Mouse (Mus musculus): ENCODE results near the gene Noc4l.

Gene Noc4l

DNA sequence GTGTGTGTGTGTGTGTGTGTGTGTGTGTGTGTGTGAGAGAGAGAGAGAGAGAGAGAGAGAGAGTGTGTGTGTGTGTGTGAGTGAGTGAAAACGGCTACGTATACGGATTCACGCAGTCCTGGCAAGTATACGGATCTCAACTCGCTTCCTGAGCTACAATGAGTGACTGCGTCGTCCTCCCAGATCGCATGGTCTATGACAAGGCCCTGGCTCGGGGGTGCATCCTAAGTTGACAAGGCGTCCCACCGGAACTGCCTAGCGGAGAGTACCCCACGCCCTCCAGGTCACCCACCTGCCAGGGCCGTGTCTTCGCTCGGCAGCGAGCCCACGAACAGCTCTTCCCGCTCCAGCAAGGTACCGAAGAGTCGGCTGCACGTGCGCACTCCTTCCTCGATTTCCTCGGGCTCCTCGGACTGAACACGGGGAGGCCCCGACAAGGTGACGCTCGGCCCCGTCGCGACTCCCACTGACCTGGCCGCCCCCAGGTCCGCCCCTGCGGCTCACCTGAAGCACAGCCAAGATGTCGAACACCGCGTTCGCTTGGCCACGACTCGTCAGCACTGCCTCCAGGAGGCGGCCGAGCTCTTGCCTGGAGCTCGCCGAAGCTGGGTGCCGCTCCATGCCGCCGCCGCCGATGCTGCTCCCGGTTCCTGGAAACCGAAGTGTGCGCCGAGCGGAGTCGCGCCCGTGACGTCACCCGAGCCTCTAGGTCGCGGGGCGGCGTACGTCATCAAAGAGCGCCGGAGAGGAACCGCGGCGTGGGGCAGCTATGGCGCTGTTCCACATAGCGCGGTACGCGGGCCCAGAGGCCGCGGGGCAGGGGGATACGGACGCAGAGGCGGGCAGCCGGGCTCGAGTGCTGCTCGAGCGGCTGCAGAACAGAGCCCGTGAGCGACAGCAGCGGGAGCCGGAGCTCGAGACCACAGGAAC, at the start of gene Noc4l, which contains the start of gene Ddx51:
Gene Noc4l (minus strand): TSS at position 699 of the 930 bp plus-strand sequence.
Gene Ddx51 (plus strand): TSS at position 733 of the 930 bp plus-strand sequence.
- peak; percentile 91 to 92 for DNase-seq (ENCODE audit: low spot score in 2 of 2)

DNA sequence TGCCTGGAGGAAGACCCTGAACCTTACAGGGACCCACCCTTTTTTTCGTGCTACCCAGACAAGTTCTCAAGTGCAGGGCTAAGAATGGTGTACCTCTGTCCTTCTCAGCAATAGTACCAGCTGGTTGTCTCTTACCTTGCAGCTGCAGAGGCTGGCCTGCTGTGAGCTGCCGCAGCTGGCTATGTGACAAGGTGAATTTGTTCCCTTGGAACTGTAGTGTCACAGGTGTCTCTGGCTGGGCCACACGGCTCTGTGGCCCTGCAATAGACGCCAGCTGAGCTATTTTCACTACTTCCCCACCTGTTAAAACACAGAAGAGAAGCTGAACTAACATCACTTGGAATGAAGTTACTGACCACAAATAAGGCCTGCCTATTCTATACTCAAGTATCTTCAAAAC, 45.4 kb upstream of the Noc4l start:
- DNase-seq (ENCODE audit: low spot score in 2 of 2): no peak

DNA sequence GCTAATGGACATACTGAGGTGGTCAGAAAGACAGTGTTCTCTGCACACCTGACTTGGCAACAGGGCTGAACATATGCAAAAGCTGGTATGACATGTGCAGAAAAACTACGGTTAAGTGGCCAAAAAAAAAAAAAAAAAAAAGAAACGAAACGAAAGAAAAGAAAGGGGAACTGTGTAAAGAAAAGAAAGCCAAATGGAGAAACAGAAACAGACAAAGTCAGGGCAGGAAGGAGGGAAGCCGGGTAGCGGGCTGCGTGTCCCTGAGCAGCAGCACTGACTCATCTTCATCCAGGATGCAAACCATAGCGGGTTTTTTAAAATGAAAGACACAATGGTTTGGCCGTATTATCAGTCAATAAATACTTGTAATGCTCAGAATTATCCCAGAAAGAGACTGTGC, 28.8 kb upstream of the Noc4l start:
- DNase-seq (ENCODE audit: low spot score in 2 of 2): peak; percentile 13 to 33

DNA sequence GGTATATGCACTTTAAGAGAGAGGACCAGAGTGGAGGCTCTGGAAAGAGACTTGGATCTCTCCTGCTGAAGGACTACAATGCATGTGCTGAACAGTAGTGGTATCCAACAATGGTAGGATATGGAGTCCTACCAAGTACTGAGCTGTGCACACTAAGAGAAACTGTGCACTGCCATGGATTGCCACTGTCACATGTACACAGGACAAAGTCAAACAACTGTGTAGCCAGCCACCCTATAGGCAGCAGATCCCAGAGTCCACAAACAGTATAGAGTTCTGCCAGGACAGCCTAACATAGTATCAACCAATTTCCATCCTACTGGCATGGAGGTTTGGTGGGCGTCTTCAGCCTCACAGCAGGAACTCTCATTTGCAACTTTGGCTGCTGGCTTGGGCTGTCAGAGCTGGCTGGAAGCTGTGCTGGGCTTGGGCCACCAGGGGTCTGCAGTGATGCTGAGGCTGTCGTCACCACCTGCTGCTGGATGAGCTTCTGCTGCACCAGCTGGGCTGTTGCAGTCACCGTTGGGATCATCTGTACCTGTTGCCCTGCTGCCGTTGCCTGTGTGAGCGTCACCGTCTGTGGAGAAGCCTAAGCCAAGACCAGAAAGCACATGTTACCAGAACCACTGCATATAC, 12.4 kb upstream of the Noc4l start:
- no peak for DNase-seq (ENCODE audit: low spot score in 2 of 2)

DNA sequence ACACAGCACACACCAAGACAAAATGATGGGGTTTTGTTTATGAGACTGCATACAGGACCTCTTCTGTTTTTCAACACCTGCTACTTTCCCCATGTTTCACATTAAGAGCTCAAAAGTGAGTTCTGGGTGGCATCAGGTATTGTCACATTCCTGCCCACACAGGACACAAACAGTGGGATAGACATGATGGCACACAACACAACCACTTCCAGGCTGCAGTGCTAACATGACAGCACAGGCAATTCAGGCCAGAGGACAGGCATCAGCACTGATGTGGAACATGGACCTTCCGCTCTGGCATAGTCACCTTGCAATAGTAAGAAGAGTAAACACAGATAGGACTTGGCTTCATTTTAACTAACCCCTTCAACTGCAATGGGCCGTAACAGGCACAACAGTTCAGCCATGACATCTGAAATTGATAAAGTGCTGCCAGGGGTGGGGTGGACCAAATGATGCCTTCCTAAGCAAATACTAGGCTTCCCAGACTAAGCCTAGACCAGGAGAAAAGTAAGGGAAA, 11.6 kb upstream of the Noc4l start:
- DNase-seq (ENCODE audit: low spot score in 2 of 2): no peak

DNA sequence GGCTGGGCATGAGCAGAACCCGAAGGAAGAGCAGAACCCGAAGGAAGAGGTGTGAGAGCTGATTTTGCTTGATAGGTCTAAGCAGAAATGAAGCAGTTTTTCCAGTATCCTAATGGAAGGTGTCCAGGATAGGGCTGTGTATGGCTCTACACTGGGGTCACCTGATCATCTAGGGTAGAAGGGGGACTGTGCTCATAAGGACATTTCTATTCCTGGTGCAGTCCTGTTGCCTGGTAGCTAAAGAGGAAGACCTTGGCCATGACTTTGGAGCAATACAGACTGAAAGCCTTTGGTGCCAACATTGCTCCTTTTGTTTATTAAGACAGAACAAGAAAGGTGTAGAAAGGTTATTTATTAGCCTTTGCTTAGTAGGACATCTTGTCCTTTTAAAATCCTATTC, 10.8 kb upstream of the Noc4l start:
- no peak for DNase-seq (ENCODE audit: low spot score in 2 of 2)

DNA sequence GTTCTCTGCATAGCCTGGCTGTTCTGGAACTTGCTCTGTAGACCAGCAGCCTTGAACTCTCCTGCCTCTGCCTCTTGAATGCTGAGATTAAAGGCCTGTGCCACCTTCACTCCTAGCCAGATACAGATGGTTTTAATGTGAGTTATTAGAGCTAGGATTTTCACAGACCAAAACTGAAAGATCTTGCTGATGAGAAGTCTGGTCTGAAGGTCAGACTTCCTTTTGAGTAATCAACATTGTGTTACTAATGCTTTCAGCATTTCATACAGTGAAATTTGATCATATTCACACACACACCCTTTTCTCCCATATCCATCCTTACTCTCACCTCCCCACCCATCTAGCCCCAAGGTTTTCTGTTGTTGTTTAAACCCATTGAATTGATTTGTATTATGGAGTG, 6.5 kb upstream of the Noc4l start:
- DNase-seq (ENCODE audit: low spot score in 2 of 2): no peak

DNA sequence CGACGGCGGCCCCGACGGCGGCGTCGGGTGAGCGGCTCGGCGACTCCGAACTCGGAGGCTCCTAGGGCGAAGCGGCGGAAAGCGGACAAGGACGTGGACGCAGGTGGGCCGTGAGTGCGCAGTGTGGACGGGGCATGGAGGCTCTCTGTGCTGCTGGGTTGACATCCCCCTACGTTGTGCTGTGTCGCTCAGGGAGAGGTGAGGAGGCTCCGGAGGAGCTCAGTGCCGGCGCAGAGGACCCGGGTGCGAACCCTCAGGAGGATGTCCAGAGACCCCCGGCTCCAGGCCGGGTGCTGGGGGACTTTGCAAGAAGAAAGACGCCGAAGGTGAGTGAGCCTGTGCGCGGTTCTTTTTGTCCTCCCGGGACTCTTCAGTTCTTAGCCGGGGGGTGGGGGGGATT, 469 bp upstream of the Noc4l start:
- peak in 1 of 2 experiments; percentile 19 for DNase-seq (ENCODE audit: low spot score in 2 of 2)

DNA sequence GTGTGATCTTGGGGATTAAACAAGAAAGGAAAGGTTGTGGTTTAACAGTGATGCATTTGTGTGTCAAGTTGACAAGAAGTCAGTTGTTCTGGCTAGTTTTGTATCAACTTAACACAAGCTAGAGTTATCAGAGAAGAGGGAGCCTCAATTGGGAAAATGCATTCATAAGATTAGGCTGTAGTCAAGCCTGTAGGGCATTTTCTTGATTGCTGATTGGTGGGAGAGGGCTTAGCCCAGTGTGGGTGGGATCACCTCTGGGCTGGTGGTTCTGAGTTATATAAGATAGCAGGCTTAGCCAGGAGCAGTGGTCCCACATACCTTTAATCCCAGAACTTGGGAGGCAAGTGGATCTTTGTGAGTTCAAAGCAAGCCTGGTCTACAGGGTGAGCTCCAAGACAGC, 6.8 kb downstream of the Noc4l start:
- peak in 1 of 2 experiments; percentile 22 for DNase-seq (ENCODE audit: low spot score in 2 of 2)

DNA sequence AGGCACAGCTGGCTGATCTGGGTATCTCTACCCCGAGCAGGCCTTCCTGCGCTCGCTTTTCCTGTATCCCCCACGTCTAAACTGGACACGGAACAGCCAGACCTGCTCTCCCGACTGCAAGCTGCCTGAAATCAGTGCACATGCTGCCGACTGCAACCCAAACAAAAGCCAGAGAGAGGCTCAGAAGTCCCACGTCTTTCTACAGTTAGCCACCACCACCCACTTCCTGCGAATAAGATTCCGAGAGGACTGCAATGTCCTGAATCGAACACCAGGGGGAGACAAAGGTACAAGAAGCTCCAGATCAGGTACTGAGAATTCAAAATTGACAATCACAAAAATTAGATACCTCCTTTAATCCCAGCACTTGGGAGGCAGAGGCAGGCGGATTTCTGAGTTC, 13.8 kb downstream of the Noc4l start:
- DNase-seq (ENCODE audit: low spot score in 2 of 2): peak; percentile 68 to 72

DNA sequence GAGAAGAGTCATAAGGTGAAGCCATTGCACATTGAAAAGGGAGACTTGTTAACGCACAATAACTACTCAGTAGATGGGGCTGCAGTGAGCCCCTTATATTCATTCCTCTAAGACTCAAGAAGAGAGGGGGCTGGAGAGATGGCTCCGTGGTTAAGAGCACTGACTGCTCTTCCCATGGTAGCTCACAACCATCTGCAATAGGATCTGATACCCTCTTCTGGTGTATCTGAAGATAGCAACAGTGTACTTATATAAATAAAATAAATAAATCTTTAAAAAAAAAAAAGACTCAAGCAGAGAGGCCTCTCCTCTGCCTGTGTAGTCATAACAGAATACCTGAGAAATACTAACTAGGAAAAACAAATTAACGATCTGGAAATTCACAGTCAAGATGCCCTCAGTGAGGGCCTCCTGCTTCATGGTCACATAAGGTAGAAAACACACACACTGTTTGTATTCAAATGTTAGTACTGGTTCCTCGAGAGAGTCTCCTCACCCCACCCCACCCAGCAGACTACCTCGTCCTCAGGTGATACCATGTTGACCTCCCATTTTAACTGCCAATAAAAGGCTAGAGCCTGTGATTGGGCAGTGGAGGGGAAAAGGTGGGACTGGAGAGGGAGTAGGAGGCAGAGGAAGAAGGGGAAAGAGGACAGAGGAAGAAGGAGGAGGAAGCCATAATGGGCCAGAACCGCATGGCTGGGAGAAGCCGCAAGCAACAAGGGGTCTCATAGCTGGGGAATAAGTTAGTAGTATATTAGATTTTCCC, 14.7 kb downstream of the Noc4l start:
- no peak for DNase-seq (ENCODE audit: low spot score in 2 of 2)

DNA sequence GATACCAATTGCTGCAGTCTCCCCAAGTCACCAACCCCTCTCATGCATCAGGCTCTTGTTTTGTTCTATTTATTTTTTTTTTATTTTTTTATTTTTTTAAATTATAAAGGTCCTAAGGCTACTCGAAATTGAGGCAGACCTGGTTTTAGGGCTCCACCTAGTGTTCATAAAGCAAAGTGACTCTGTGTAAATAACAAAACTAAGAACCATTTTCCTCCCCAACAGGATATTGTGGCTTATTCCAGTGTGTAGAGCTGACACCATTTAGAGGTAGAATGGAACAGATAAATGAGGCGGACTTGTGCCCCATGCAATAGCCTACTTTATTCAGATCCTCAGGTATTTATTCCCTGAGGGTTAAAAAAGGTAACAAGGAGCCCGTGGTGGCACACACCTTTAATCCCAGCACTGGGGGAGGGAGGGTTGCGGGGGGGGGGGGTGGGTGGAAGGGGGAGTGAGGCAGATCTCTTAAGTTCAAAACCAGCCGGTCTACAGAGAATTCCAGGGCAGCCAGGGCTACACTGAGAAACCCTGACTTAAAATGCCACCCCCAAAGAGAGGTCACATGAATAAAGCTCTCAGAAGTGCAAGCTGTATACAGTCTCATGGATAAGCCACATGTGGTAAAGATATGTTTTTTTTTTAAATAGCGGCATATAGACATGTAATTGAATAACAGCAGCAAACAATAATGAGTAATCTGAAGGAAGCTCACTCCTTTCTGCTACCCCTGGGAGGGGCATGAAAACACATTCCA, 17.1 kb downstream of the Noc4l start:
- no peak for DNase-seq (ENCODE audit: low spot score in 2 of 2)

DNA sequence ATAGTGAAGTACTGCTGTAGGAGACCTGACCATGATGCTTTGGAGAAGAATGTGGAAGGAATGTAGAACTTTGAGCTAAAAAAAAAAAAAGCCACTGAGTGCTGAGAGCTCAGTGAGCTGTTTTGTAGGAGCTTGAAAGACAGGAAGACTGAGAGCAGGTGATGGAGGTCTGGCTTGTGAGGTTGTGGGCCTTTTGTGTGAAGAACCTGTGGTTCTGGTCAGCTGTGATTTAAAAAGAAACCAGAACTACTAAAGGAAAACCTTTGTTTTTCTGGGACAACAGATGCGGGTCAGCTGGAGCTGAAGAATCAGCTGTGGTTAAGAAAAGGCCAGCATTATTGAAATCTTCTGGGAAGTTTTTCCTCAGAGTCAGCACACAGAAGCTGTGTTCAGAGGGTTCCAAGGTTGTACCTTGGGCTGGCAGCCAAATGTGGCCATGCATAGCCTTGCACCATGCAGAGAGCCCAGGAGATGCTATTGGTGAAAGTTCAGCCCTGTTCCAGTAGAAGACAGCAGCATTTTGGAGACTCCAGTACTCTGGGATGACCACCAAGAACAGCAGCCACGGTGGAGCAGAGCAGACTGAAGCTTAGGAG, 23.6 kb downstream of the Noc4l start:
- no peak for DNase-seq (ENCODE audit: low spot score in 2 of 2)

DNA sequence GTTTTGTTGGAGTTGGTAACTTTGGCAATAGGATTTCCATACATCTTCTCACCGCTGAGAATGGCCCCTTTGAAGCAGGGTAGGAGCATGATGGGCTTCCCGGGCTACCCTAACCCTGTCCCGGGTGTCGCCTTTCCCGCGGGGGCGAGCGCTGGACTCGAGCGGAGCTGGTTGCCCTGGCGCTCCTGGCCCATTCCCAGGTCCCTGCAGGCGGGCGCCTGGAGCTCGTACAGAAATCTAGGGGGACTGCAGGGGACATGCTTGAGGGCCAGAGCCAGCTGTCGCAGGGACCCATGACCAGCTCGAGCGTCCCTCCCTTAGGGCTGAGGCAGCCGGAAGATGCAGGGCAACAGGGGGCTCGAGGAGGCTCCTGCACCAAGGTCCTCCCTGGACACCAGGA, 25.1 kb downstream of the Noc4l start:
- no peak for DNase-seq (ENCODE audit: low spot score in 2 of 2)

DNA sequence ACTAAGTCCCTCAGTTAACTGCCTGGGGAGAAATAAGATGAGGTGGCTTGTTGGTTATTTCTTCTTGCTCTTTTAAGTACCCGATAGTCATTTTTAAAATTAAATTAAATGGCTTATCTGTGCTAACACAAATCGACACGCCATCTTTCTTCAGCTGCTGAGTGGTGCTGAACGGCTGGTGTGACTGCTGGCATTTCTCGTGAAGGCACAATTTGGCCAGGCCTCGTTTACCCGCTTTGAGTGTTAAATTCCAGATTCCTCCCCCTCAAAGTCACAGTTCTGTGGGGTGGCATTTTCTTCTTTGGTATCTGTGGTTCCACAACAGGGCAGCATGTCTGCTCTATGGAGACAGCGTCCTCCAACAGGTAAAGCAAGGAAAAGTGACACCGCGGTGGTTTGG, 25.9 kb downstream of the Noc4l start:
- DNase-seq (ENCODE audit: low spot score in 2 of 2): no peak

DNA sequence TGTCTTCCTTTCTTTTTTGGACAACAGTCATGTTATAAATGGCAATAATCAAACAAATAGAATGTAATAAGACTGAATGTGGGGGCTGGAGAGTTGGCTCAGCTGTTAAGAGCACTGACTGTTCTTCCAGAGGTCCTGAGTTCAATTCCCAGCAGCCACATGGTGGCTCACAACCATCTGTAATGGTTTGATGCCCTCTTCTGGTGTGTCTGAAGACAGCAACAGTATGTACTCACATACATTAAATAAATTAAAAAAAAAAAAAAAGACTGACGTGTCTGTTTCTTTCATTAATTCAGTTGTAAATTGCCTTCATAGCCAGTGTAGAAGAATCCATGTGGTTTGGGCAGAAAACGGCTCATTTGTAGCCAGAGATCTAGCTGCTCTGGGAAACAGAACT, 28.9 kb downstream of the Noc4l start:
- DNase-seq (ENCODE audit: low spot score in 2 of 2): no peak

DNA sequence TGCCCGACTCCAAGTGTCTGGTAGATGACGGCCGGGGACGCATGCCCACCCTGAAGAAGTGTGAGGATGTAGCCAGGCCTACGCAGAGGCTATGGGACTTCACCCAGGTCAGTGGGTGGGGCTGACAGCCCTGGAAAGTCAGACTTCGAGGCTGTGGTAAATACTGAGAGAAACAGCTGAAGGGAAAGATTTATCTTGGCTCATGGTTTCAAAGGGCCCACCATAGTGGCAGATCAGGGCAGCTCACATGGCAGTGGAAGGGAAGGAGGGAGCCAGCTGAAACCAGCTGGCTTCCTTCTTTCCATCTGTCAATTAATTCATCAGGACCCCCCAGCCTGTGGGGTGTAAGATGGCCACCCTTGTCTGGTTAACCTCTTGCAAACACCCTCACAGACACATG, 34.0 kb downstream of the Noc4l start:
- DNase-seq (ENCODE audit: low spot score in 2 of 2): no peak

DNA sequence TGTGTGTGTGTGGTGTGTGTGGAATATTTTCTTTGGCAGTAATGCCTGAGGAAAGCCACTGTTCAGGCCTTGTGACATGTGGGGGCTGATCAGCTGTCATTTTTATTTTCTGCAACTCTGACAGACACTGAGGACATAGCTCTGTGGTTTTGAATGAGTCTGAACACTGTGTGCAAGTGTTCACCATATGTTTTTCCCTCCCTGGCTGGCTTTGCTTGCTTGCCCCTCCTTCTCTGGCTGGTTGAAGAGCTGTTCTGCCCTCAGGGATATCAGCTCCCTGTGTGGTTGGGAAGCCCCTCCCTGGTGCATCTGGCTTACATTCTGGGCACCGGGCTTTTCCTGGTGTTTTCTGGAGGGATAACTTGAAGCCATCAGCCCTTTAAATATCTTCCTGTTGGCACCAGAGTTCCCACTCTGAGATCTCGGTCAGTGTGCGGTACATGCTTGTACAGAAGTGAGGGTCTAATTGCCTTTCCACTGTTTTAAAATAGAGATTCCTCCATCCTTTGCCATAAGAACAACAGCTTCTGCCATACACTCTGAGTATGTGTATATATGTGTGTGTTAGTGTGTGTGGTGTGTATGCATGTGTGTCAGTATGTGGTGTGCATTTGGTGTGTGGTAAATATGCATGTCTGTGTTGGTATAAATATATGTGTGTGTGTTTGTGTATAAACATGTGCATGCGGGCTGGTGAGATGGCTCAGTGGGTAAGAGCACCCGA, 41.6 kb downstream of the Noc4l start:
- DNase-seq (ENCODE audit: low spot score in 2 of 2): no peak

DNA sequence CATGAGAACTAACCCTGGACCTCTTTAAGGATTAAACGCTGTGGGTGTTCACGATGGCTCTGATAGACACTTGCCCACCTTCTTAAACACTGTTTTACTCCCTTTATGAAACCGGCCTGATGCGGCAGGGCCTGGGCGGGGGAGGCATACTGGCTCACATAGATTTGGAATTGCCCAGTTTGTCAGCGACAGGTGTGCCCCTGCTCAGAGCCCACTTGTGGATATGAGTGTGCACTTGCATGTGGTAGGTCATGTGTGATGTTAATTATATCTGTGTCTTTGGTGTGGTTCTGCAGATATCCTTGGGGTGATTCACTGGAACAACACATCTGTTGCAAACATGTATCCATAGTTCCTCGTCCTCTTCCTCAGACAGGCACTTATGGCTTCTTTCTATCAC, 42.7 kb downstream of the Noc4l start:
- DNase-seq (ENCODE audit: low spot score in 2 of 2): no peak

DNA sequence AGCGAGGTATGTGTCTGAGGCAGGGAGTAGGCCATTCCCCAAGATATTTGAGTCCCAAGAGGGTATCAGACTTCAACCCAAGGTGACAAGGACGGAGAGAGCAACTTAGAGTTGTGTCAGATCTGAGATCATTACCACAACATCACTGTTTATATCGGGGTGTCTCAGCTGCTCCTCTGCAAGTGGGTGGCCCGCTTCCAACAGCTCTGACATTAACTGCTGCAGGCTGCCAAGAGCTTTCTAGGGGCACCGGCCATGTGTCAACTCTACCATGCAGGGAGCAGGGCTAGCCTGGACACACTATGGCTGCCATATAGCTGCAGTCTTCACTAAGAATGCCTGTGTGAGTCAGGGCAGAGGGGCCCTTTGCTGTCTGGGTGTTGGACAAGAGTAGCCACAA, 43.3 kb downstream of the Noc4l start:
- DNase-seq (ENCODE audit: low spot score in 2 of 2): no peak

Measured in spleen, postnatal 36 days (tissue).